Comparison of ENCODE assay signal across 8 mouse cellular contexts in genomic region chr4:149166957-149167611, GRCm38 (mm10). TPM values are rescaled to one million over a fixed set of nuclear protein-coding genes. Genes with fewer than 3 reads are reported as not detected.
DNase-seq lines count a peak whose midpoint lies in the region; ATAC-seq and TF ChIP-seq lines count a peak whose summit lies in the region.

No protein-coding gene starts in this region.

- no peak for TF ChIP-seq EP300 in heart, adult 2 months (IDR thresholded peaks at IDR 0.05; ENCODE audit: insufficient read depth, low read depth, low read length)

- H3K4me3 ChIP-seq in heart, adult 2 months = peak overlapping the region; percentile 67
- H3K4me3 ChIP-seq in bone marrow macrophage, adult 2 months (ENCODE audit: insufficient read depth, low read length) = peak overlapping the region; percentile 81
- peak overlapping the region; percentile 95 for H3K4me3 ChIP-seq in heart, embryonic 13.5 days
- H3K4me3 ChIP-seq in megakaryocyte, embryonic 14.5 days (replicated peaks) = peak overlapping the region; percentile 99
- H3K4me3 ChIP-seq in stomach, embryonic 15.5 days (replicated peaks) = peak overlapping the region; percentile 86

- ATAC-seq in heart, embryonic 13.5 days (ENCODE audit: extremely low read depth, insufficient number of reproducible peaks, low FRiP score, low TSS enrichment) = 0 out of 2 replicates have a peak, but pooled peaks have one; percentile 4
- ATAC-seq in stomach, embryonic 15.5 days (ENCODE audit: insufficient read depth, low FRiP score, low read depth) = peak; percentile 6; the same call in 1 of the 2 replicates

- peak overlapping the region; percentile 75 for H3K27ac ChIP-seq in heart, adult 2 months
- H3K27ac ChIP-seq in bone marrow macrophage, adult 2 months (ENCODE audit: insufficient read depth, low read depth, low read length) = peak overlapping the region; percentile 90
- peak overlapping the region; percentile 85 for H3K27ac ChIP-seq in heart, embryonic 13.5 days (replicated peaks)
- peak overlapping the region; percentile 90 for H3K27ac ChIP-seq in stomach, embryonic 15.5 days

- intact Hi-C loops in heart, adult 2 months (cut with DNase I) = loop anchor here (2.0 kb wide), 2 partner anchors 22 to 66 kb away; no protein-coding TSS in a partner anchor
- intact Hi-C loops in left cerebral cortex, postnatal 10 days (cut with DNase I) = no loop called here

- H3K36me3 ChIP-seq in heart, adult 2 months (ENCODE audit: control insufficient read depth, insufficient read depth, low read length) = no peaks in the 10 kb centered on the region
- H3K36me3 ChIP-seq in heart, embryonic 13.5 days = peaks cover 32% of the 10 kb centered on the region
- peaks cover 35% of the 10 kb centered on the region for H3K36me3 ChIP-seq in megakaryocyte, embryonic 14.5 days (replicated peaks; ENCODE audit: low read length)
- peaks cover 11% of the 10 kb centered on the region; the same call in 1 of the 2 replicates for H3K36me3 ChIP-seq in stomach, embryonic 15.5 days

- under 1% methylated on average over 27 of the region's 27 CpGs for WGBS in heart, adult 2 months
- WGBS in heart, embryonic 13.5 days = 1% methylated on average over 27 of the region's 27 CpGs
- WGBS in stomach, embryonic 15.5 days = under 1% methylated on average over 27 of the region's 27 CpGs

- peak; percentile 19; the same call in 1 of the 2 replicates for TF ChIP-seq POLR2A in heart, adult 2 months (IDR thresholded peaks at IDR 0.05; ENCODE audit: insufficient read depth, low read depth, low read length)
- TF ChIP-seq POLR2A in bone marrow macrophage, adult 2 months (IDR thresholded peaks at IDR 0.05; ENCODE audit: borderline replicate concordance, low read depth, low read length) = no peak; the same call in 1 of the 2 replicates

- no peaks in the 10 kb centered on the region for H3K27me3 ChIP-seq in heart, adult 2 months (ENCODE audit: control insufficient read depth, insufficient read depth, low read length)
- H3K27me3 ChIP-seq in heart, embryonic 13.5 days (replicated peaks) = no peaks in the 10 kb centered on the region
- H3K27me3 ChIP-seq in megakaryocyte, embryonic 14.5 days (replicated peaks) = no peaks in the 10 kb centered on the region
- H3K27me3 ChIP-seq in stomach, embryonic 15.5 days (replicated peaks) = no peaks in the 10 kb centered on the region

- H3K9ac ChIP-seq in heart, adult 2 months (ENCODE audit: low read depth, low read length) = peak overlapping the region; percentile 25
- peak overlapping the region; percentile 84 for H3K9ac ChIP-seq in heart, embryonic 13.5 days
- peak overlapping the region; percentile 51 for H3K9ac ChIP-seq in stomach, embryonic 15.5 days

- H3K4me2 ChIP-seq in heart, embryonic 13.5 days = peak overlapping the region; percentile 93
- H3K4me2 ChIP-seq in stomach, embryonic 15.5 days = peak overlapping the region; percentile 91

- H3K9me3 ChIP-seq in heart, embryonic 13.5 days = no peaks in the 10 kb centered on the region
- no peaks in the 10 kb centered on the region for H3K9me3 ChIP-seq in megakaryocyte, embryonic 14.5 days
- no peaks in the 10 kb centered on the region for H3K9me3 ChIP-seq in stomach, embryonic 15.5 days

- peak in 1 of 2 experiments; percentile 62 for DNase-seq in heart, adult 2 months
- no peak for DNase-seq in heart, adult 11 months
- peak; percentile 50 to 61 for DNase-seq in kidney, postnatal 4 days
- DNase-seq in left cerebral cortex, postnatal 10 days (ENCODE audit: extremely low spot score in 1 of 2, low spot score in 2 of 2) = no peak

- peaks cover 4% of the 10 kb centered on the region for H3K4me1 ChIP-seq in heart, adult 2 months (ENCODE audit: control insufficient read depth, insufficient read depth, low read length)
- peaks cover 48% of the 10 kb centered on the region for H3K4me1 ChIP-seq in bone marrow macrophage, adult 2 months (ENCODE audit: control insufficient read depth, insufficient read depth, low read length)
- H3K4me1 ChIP-seq in heart, embryonic 13.5 days = peaks cover 22% of the 10 kb centered on the region
- peaks cover 73% of the 10 kb centered on the region for H3K4me1 ChIP-seq in megakaryocyte, embryonic 14.5 days
- peaks cover 19% of the 10 kb centered on the region for H3K4me1 ChIP-seq in stomach, embryonic 15.5 days

- no peak for TF ChIP-seq CTCF in heart, adult 2 months (IDR thresholded peaks at IDR 0.05)
- no peak for TF ChIP-seq CTCF in bone marrow macrophage, adult 2 months (IDR thresholded peaks at IDR 0.05; ENCODE audit: low read depth, low read length)

- H3K79me2 ChIP-seq in heart, adult 2 months (replicated peaks; ENCODE audit: control insufficient read depth, insufficient read depth, low read length) = no peaks in the 10 kb centered on the region

RNA-seq across cellular contexts. Expression of gene Pgd, which starts 0.5 kb away (rescaled TPM):
- total RNA-seq in heart, adult 2 months (2021) = 10 to 100 TPM; 32.8 to 36.8 TPM
- 44.8 and 45.3 TPM in 2 replicates for polyA plus RNA-seq in heart, adult 2 months (2012; rRNA removed)
- polyA plus RNA-seq in bone marrow macrophage, adult 2 months (2012; ENCODE audit: insufficient read depth, insufficient read length, missing spikeins) = 365 and 378 TPM in 2 replicates
- polyA plus RNA-seq in heart, embryonic 13.5 days (2015; fragmentation: Nextera tagmentation; extraction: Ambion mirVana) = 77.3 and 86.6 TPM in 2 replicates
- polyA plus RNA-seq in megakaryocyte, embryonic 14.5 days (2012; ENCODE audit: insufficient read depth, low replicate concordance) = 102 and 133 TPM in 2 replicates
- polyA plus RNA-seq in stomach, embryonic 15.5 days (2015; fragmentation: Nextera tagmentation; extraction: Ambion mirVana) = 166 and 178 TPM in 2 replicates
- 10 to 100 TPM; 49.0 to 49.9 TPM for total RNA-seq in left cerebral cortex, postnatal 10 days (2021)

RNA-seq across cellular contexts. Expression of gene Cenps, which starts 29.7 kb away (rescaled TPM):
- total RNA-seq in heart, adult 2 months (2021) = 1 to 10 TPM; 7.4 to 8.3 TPM
- polyA plus RNA-seq in heart, adult 2 months (2012; rRNA removed) = 0.85 and 0.96 TPM in 2 replicates
- 7.2 and 7.3 TPM in 2 replicates for polyA plus RNA-seq in bone marrow macrophage, adult 2 months (2012; ENCODE audit: insufficient read depth, insufficient read length, missing spikeins)
- 23.2 and 25.6 TPM in 2 replicates for polyA plus RNA-seq in heart, embryonic 13.5 days (2015; fragmentation: Nextera tagmentation; extraction: Ambion mirVana)
- polyA plus RNA-seq in megakaryocyte, embryonic 14.5 days (2012; ENCODE audit: insufficient read depth, low replicate concordance) = 7.5 TPM in 1 of 2 replicates, not detected in the other
- polyA plus RNA-seq in stomach, embryonic 15.5 days (2015; fragmentation: Nextera tagmentation; extraction: Ambion mirVana) = 22.6 and 23.7 TPM in 2 replicates
- total RNA-seq in left cerebral cortex, postnatal 10 days (2021) = 10 to 100 TPM; 26.1 to 32.4 TPM

RNA-seq across cellular contexts. Expression of gene Cort, which starts 40.5 kb away (rescaled TPM):
- under 1 TPM; 0.52 to 0.59 TPM for total RNA-seq in heart, adult 2 months (2021)
- not detected in 2 replicates for polyA plus RNA-seq in heart, adult 2 months (2012; rRNA removed)
- not detected in 2 replicates for polyA plus RNA-seq in bone marrow macrophage, adult 2 months (2012; ENCODE audit: insufficient read depth, insufficient read length, missing spikeins)
- polyA plus RNA-seq in heart, embryonic 13.5 days (2015; fragmentation: Nextera tagmentation; extraction: Ambion mirVana) = not detected in 2 replicates
- 3.4 TPM in 1 of 2 replicates, not detected in the other for polyA plus RNA-seq in megakaryocyte, embryonic 14.5 days (2012; ENCODE audit: insufficient read depth, low replicate concordance)
- polyA plus RNA-seq in stomach, embryonic 15.5 days (2015; fragmentation: Nextera tagmentation; extraction: Ambion mirVana) = 0.35 and 0.41 TPM in 2 replicates
- total RNA-seq in left cerebral cortex, postnatal 10 days (2021) = 10 to 100 TPM; 11.6 to 13.4 TPM

Comparison
In these comparisons a context has a peak if more than half of its experiments do, and no peak if none do; other contexts are left out.
1. DNase-seq: peak in kidney, postnatal 4 days (2 of 2); none in heart, adult 11 months (single experiment) and left cerebral cortex, postnatal 10 days (0 of 2).
2. H3K9ac ChIP-seq: peak in every context shown above with its lines; median percentile 84 in heart, embryonic 13.5 days; 51 in stomach, embryonic 15.5 days; 25 in heart, adult 2 months.
3. Peak in every context shown above with its lines, with median percentiles within 50 percentile points of each other: H3K27ac ChIP-seq and H3K4me3 ChIP-seq.